Mouse (Mus musculus): ENCODE data around the gene Srrd.

GRCm38 (mm10) chr5:112389352-112389751 lies 46.5 kb upstream of the Srrd start:
- no peak for TF ChIP-seq CTCF (IDR thresholded peaks at IDR 0.05)
- no peak for TF ChIP-seq EP300 (IDR thresholded peaks at IDR 0.05)
